Mouse (Mus musculus) liver, embryonic 14.5 days (tissue): ENCODE measurements at regions not wholly inside any gene's neighbourhood (a gene's known extent, or its start where the extent isn't known, plus 50 kb on each side); places are given as distances from the start of the nearest gene placed in this dataset.

Experiments used
- CTCF ChIP-seq: IDR thresholded peaks from 2 replicates; pipeline ENCODE4 v1.5.1; 2016; ENCODE audit warnings: antibody characterized with exemption, low read depth, control low read depth
- EP300 ChIP-seq: IDR thresholded peaks from 2 replicates; pipeline ENCODE4 v1.6.1; 2016; ENCODE audit warnings: antibody characterized with exemption, low read depth

GRCm38 (mm10) chr7:129441085-129441617 lies 150.5 kb upstream of the Wdr11 start:
- TF ChIP-seq CTCF (no peak), EP300 (no peak)
